Mouse (Mus musculus): ENCODE data around the gene Npdc1. TPM values are rescaled to one million over a fixed set of nuclear protein-coding genes. Genes with fewer than 3 reads are reported as not detected.
A peak's percentile ranks its signal among the peaks of the same experiment; 100 is the strongest.

Npdc1 gene
- polyA plus RNA-seq, 1 experiment from 2014 or later = 42.7 TPM

- no peak for TF ChIP-seq EP300 (IDR thresholded peaks at IDR 0.05)
- peak; percentile 91 for TF ChIP-seq CTCF (IDR thresholded peaks at IDR 0.05)
- WGBS = 24% methylated on average over 5 of the region's 5 CpGs
- 0 out of 2 replicates have a peak, but pooled peaks have one; percentile 11 for ATAC-seq
- Histone ChIP-seq H3K9ac (replicated peaks; ENCODE audit: low read depth) (no peak overlapping the region), H3K4me2 (replicated peaks; ENCODE audit: low read depth, low read length) (no peak overlapping the region), H3K27me3 (replicated peaks; ENCODE audit: insufficient read depth, low read length) (peaks cover 10% of the 10 kb centered on the region; the same call in 1 of the 2 replicates), H3K4me3 (ENCODE audit: low read depth, low read length) (no peak overlapping the region), H3K4me1 (ENCODE audit: insufficient read depth, low read depth, low read length) (no peaks in the 10 kb centered on the region), H3K9me3 (ENCODE audit: low read length) (no peaks in the 10 kb centered on the region), H3K27ac (ENCODE audit: low read length) (no peak overlapping the region), H3K36me3 (ENCODE audit: insufficient read depth, low read length) (no peaks in the 10 kb centered on the region)
- DNase-seq (ENCODE audit: low spot score) = peak; percentile 67
Observed at GRCm38 (mm10) chr2:25426721-25427191, 27.6 kb downstream of the Npdc1 start.

GRCm38 (mm10) chr2:25427256-25427655 lies 28.1 kb downstream of the Npdc1 start:
- Histone ChIP-seq H3K4me1 (ENCODE audit: insufficient read depth, low read depth, low read length) (no peaks in the 10 kb centered on the region), H3K36me3 (ENCODE audit: insufficient read depth, low read length) (no peaks in the 10 kb centered on the region), H3K4me2 (replicated peaks; ENCODE audit: low read depth, low read length) (no peak overlapping the region), H3K27me3 (replicated peaks; ENCODE audit: insufficient read depth, low read length) (peaks cover 10% of the 10 kb centered on the region; the same call in 1 of the 2 replicates), H3K4me3 (ENCODE audit: low read depth, low read length) (no peak overlapping the region), H3K9me3 (ENCODE audit: low read length) (no peaks in the 10 kb centered on the region), H3K27ac (ENCODE audit: low read length) (no peak overlapping the region), H3K9ac (replicated peaks; ENCODE audit: low read depth) (no peak overlapping the region)
- ATAC-seq (no peak), DNase-seq (ENCODE audit: low spot score) (no peak)
- TF ChIP-seq EP300 (IDR thresholded peaks at IDR 0.05) (no peak), CTCF (IDR thresholded peaks at IDR 0.05) (no peak)
- 91% methylated on average over 5 of the region's 5 CpGs for WGBS

- no peak for TF ChIP-seq EP300 (IDR thresholded peaks at IDR 0.05)
- peak; percentile 89 for TF ChIP-seq CTCF (IDR thresholded peaks at IDR 0.05)
- Histone ChIP-seq H3K4me2 (replicated peaks; ENCODE audit: low read depth, low read length) (peak within 1 kb of the TSS; percentile 100), H3K9ac (replicated peaks; ENCODE audit: low read depth) (peak within 1 kb of the TSS; percentile 48), H3K4me1 (ENCODE audit: insufficient read depth, low read depth, low read length) (no peaks in the 10 kb centered on the region), H3K4me3 (ENCODE audit: low read depth, low read length) (peak within 1 kb of the TSS; percentile 65), H3K36me3 (ENCODE audit: insufficient read depth, low read length) (no peaks in the 10 kb centered on the region), H3K9me3 (ENCODE audit: low read length) (no peaks in the 10 kb centered on the region), H3K27ac (ENCODE audit: low read length) (no peak within 1 kb of the TSS), H3K27me3 (replicated peaks; ENCODE audit: insufficient read depth, low read length) (peaks cover 10% of the 10 kb centered on the region; the same call in 1 of the 2 replicates)
- ATAC-seq (peak; percentile 94), DNase-seq (ENCODE audit: low spot score) (peak; percentile 96)
- WGBS = under 1% methylated on average over 65 of the region's 89 CpGs
Observed at GRCm38 (mm10) chr2:25428442-25429236, 29.5 kb downstream of the Npdc1 start, which contains the start of gene Abca2. Gene Abca2, plus strand, starts transcription at chr2:25428703.

- WGBS = 57% methylated on average over 5 of the region's 5 CpGs
- ATAC-seq = no peak
- TF ChIP-seq EP300 (IDR thresholded peaks at IDR 0.05) (no peak), CTCF (IDR thresholded peaks at IDR 0.05) (no peak)
- no peak for DNase-seq (ENCODE audit: low spot score)
- H3K9ac ChIP-seq (replicated peaks; ENCODE audit: low read depth) = no peak overlapping the region
- H3K4me1 ChIP-seq (ENCODE audit: insufficient read depth, low read depth, low read length) = no peaks in the 10 kb centered on the region
- peaks cover 10% of the 10 kb centered on the region; the same call in 1 of the 2 replicates for H3K27me3 ChIP-seq (replicated peaks; ENCODE audit: insufficient read depth, low read length)
- H3K4me3 ChIP-seq (ENCODE audit: low read depth, low read length) = no peak overlapping the region
- H3K36me3 ChIP-seq (ENCODE audit: insufficient read depth, low read length) = no peaks in the 10 kb centered on the region
- peak overlapping the region; percentile 100 for H3K4me2 ChIP-seq (replicated peaks; ENCODE audit: low read depth, low read length)
- H3K27ac ChIP-seq (ENCODE audit: low read length) = no peak overlapping the region
- H3K9me3 ChIP-seq (ENCODE audit: low read length) = no peaks in the 10 kb centered on the region
Observed at GRCm38 (mm10) chr2:25429435-25430180, 30.5 kb downstream of the Npdc1 start.

GRCm38 (mm10) chr2:25430395-25431233 lies 31.5 kb downstream of the Npdc1 start:
- DNase-seq (ENCODE audit: low spot score) (no peak), ATAC-seq (no peak)
- Histone ChIP-seq H3K4me2 (replicated peaks; ENCODE audit: low read depth, low read length) (no peak overlapping the region), H3K9ac (replicated peaks; ENCODE audit: low read depth) (no peak overlapping the region), H3K36me3 (ENCODE audit: insufficient read depth, low read length) (no peaks in the 10 kb centered on the region), H3K4me3 (ENCODE audit: low read depth, low read length) (no peak overlapping the region), H3K27ac (ENCODE audit: low read length) (no peak overlapping the region), H3K27me3 (replicated peaks; ENCODE audit: insufficient read depth, low read length) (peaks cover 10% of the 10 kb centered on the region; the same call in 1 of the 2 replicates), H3K9me3 (ENCODE audit: low read length) (no peaks in the 10 kb centered on the region), H3K4me1 (ENCODE audit: insufficient read depth, low read depth, low read length) (no peaks in the 10 kb centered on the region)
- no peak for TF ChIP-seq EP300 (IDR thresholded peaks at IDR 0.05)
- TF ChIP-seq CTCF (IDR thresholded peaks at IDR 0.05) = no peak
- WGBS = 61% methylated on average over 17 of the region's 17 CpGs
